Mouse (Mus musculus): ENCODE data around the gene Tjap1. TPM values are rescaled to one million over a fixed set of nuclear protein-coding genes. Genes with fewer than 3 reads are reported as not detected.

Tjap1 gene
- total RNA-seq, 2 experiments from 2014 or later = 33.8 to 43.6 TPM

- DNase-seq = no peak
- intact Hi-C loops (cut with DNase I) = no loop called here
Measured at GRCm38 (mm10) chr17:46258279-46259053, 24.4 kb downstream of the Tjap1 start.

GRCm38 (mm10) chr17:46255147-46255546 is 27.7 kb downstream of the Tjap1 start:
- intact Hi-C loops (cut with DNase I) = no loop called here

GRCm38 (mm10) chr17:46254106-46254505 is 28.7 kb downstream of the Tjap1 start:
- DNase-seq = no peak

More at GRCm38 (mm10) chr17:46255147-46255546, 27.7 kb downstream of the Tjap1 start:
- DNase-seq = no peak

GRCm38 (mm10) chr17:46253452-46254084 is 29.3 kb downstream of the Tjap1 start, which contains the start of gene Lrrc73:
Gene Lrrc73 (plus strand): TSS chr17:46253531.
- DNase-seq = peak; percentile 91 to 95
- intact Hi-C loops (cut with DNase I) = loop anchor here (5.0 kb wide), 1 partner anchor 521 kb away; the partner anchor contains the start of gene 1600014C23Rik

More at GRCm38 (mm10) chr17:46254106-46254505, 28.7 kb downstream of the Tjap1 start:
- intact Hi-C loops (cut with DNase I) = loop anchor here (5.0 kb wide), 1 partner anchor 522 kb away; the partner anchor contains the start of gene 1600014C23Rik

- intact Hi-C loops (cut with DNase I) = loop anchor here (5.0 kb wide), 1 partner anchor 521 kb away; the partner anchor contains the start of gene 1600014C23Rik
- DNase-seq = no peak
Measured at GRCm38 (mm10) chr17:46252571-46253451, 30.0 kb downstream of the Tjap1 start.

GRCm38 (mm10) chr17:46251174-46251573 is 31.7 kb downstream of the Tjap1 start:
- intact Hi-C loops (cut with DNase I) = loop anchor here (5.0 kb wide), 1 partner anchor 519 kb away; the partner anchor contains the start of gene 1600014C23Rik
- no peak for DNase-seq

- DNase-seq = no peak
- intact Hi-C loops (cut with DNase I) = loop anchor here (2.0 to 5.0 kb wide), 2 partner anchors 45 to 134 kb away; partner anchors contain the start of genes Polh, Xpo5 and Zfp318
Measured at GRCm38 (mm10) chr17:46248189-46248522, 34.7 kb downstream of the Tjap1 start.

- peak; percentile 95 for DNase-seq
- intact Hi-C loops (cut with DNase I) = loop anchor here (2.0 to 5.0 kb wide), 2 partner anchors 45 to 135 kb away; partner anchors contain the start of genes Polh, Xpo5 and Zfp318
Measured at GRCm38 (mm10) chr17:46247512-46248188, 35.2 kb downstream of the Tjap1 start, which contains the start of the genes Polr1c and Yipf3. Gene Polr1c (minus strand): TSS chr17:46248054. Gene Yipf3 (plus strand): TSS chr17:46248080.

GRCm38 (mm10) chr17:46244579-46244978 is 38.2 kb downstream of the Tjap1 start:
- no peak for DNase-seq
- intact Hi-C loops (cut with DNase I) = no loop called here

GRCm38 (mm10) chr17:46243624-46244023 is 39.2 kb downstream of the Tjap1 start:
- intact Hi-C loops (cut with DNase I) = no loop called here
- no peak for DNase-seq

GRCm38 (mm10) chr17:46242993-46243392 is 39.8 kb downstream of the Tjap1 start:
- DNase-seq = no peak
- intact Hi-C loops (cut with DNase I) = no loop called here

- intact Hi-C loops (cut with DNase I) = no loop called here
Measured at GRCm38 (mm10) chr17:46242274-46242673, 40.6 kb downstream of the Tjap1 start.

GRCm38 (mm10) chr17:46241471-46241870 is 41.4 kb downstream of the Tjap1 start:
- DNase-seq = no peak
- intact Hi-C loops (cut with DNase I) = no loop called here

More at GRCm38 (mm10) chr17:46242274-46242673, 40.6 kb downstream of the Tjap1 start:
- no peak for DNase-seq

- DNase-seq = no peak
- intact Hi-C loops (cut with DNase I) = no loop called here
Measured at GRCm38 (mm10) chr17:46239516-46240114, 43.2 kb downstream of the Tjap1 start.

- intact Hi-C loops (cut with DNase I) = no loop called here
- no peak for DNase-seq
Measured at GRCm38 (mm10) chr17:46237480-46237879, 45.3 kb downstream of the Tjap1 start.

GRCm38 (mm10) chr17:46237079-46237478 is 45.7 kb downstream of the Tjap1 start:
- intact Hi-C loops (cut with DNase I) = no loop called here
- DNase-seq = no peak

- intact Hi-C loops (cut with DNase I) = no loop called here
Measured at GRCm38 (mm10) chr17:46236067-46236466, 46.8 kb downstream of the Tjap1 start.

GRCm38 (mm10) chr17:46227576-46227975 is 55.2 kb downstream of the Tjap1 start:
- intact Hi-C loops (cut with DNase I) = no loop called here
- no peak for DNase-seq

More at GRCm38 (mm10) chr17:46236067-46236466, 46.8 kb downstream of the Tjap1 start:
- DNase-seq = no peak

GRCm38 (mm10) chr17:46221601-46222000 is 61.2 kb downstream of the Tjap1 start:
- DNase-seq = no peak
- intact Hi-C loops (cut with DNase I) = no loop called here
